Mouse (Mus musculus): ENCODE data around the gene Rtf1. TPM values are rescaled to one million over a fixed set of nuclear protein-coding genes. Genes with fewer than 3 reads are reported as not detected.
"Not testable (repeated sequence)": the region's sequence is repeated elsewhere in the genome, so short reads cannot be mapped to it uniquely, and the experiment has no call there.

The Rtf1 gene
- polyA plus RNA-seq, 1 experiment from 2014 or later: 81.4 TPM

GRCm38 (mm10) chr2:119694826-119695225 is 20.0 kb downstream of the Rtf1 start:
- Histone ChIP-seq H3K36me3 (ENCODE audit: poor library complexity, severe bottlenecking) (peaks cover 16% of the 10 kb centered on the region; the same call in 1 of the 2 replicates), H3K4me2 (no peak overlapping the region), H3K27ac (no peak overlapping the region), H3K4me3 (no peak overlapping the region), H3K9me3 (replicated peaks) (no peaks in the 10 kb centered on the region), H3K27me3 (no peaks in the 10 kb centered on the region), H3K4me1 (no peaks in the 10 kb centered on the region), H3K9ac (no peak overlapping the region)
- no peak for ATAC-seq
- 90% methylated on average over 2 of the region's 2 CpGs for WGBS

DNA sequence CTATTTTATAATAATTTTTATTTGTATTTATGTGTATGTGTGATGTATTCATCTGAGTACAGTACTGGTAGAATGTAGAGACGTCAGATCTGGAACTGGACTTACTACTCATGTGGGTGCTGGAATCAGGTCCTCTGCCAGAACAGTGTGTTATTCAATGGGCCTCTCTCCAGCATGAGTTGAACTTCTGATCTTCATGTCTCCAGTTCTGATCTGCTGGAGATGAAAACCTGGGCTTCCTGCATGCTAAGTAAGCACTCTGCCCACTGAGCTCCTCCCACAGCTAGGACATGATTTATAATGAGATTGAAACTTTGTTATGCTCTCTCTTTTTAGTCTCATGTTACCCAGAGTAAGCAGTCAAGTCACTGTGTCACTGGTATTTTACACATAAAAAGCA is 21.2 kb downstream of the Rtf1 start:
- no peak for ATAC-seq
- Histone ChIP-seq H3K36me3 (ENCODE audit: poor library complexity, severe bottlenecking) (peaks cover 22% of the 10 kb centered on the region), H3K9me3 (replicated peaks) (no peaks in the 10 kb centered on the region), H3K27me3 (no peaks in the 10 kb centered on the region), H3K4me2 (no peak overlapping the region), H3K4me3 (no peak overlapping the region), H3K9ac (no peak overlapping the region), H3K27ac (no peak overlapping the region), H3K4me1 (no peaks in the 10 kb centered on the region)
- WGBS: 85% methylated on average over 1 of the region's 1 CpGs

DNA sequence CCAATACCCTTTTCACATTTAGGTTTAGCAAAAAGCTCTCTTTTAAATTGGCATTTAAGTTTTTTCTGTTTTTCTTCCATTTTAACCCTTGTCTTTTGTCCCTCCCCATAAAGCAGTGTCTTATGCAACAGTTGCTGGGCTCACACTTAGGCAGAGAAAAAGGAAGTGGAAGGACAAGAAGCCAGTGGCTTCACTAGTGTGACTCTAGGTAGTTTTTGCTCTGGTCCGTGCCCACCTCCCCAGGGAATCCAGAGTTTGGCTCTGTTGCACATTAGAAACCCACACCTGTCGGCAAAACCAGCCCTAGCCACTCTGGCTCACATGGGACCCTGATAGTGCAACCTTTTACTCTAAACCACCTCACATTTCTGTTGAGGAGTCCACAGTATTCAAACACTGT is 23.6 kb downstream of the Rtf1 start:
- no peak overlapping the region for H3K27ac ChIP-seq
- H3K9me3 ChIP-seq (replicated peaks): no peaks in the 10 kb centered on the region
- no peak overlapping the region for H3K4me2 ChIP-seq
- 98% methylated on average over 2 of the region's 2 CpGs for WGBS
- ATAC-seq: no peak
- H3K27me3 ChIP-seq: no peaks in the 10 kb centered on the region
- H3K4me1 ChIP-seq: no peaks in the 10 kb centered on the region
- H3K4me3 ChIP-seq: no peak overlapping the region
- H3K9ac ChIP-seq: no peak overlapping the region
- H3K36me3 ChIP-seq (ENCODE audit: poor library complexity, severe bottlenecking): peaks cover 29% of the 10 kb centered on the region

GRCm38 (mm10) chr2:119699962-119700361 is 25.1 kb downstream of the Rtf1 start:
- H3K27ac ChIP-seq: no peak overlapping the region
- WGBS: 97% methylated on average over 3 of the region's 3 CpGs

GRCm38 (mm10) chr2:119703171-119703570 is 28.3 kb downstream of the Rtf1 start:
- 97% methylated on average over 2 of the region's 2 CpGs for WGBS
- no peak overlapping the region for H3K4me3 ChIP-seq

More at GRCm38 (mm10) chr2:119699962-119700361, 25.1 kb downstream of the Rtf1 start:
- Histone ChIP-seq H3K9ac (no peak overlapping the region), H3K36me3 (ENCODE audit: poor library complexity, severe bottlenecking) (peaks cover 33% of the 10 kb centered on the region), H3K4me3 (no peak overlapping the region), H3K27me3 (no peaks in the 10 kb centered on the region), H3K4me1 (no peaks in the 10 kb centered on the region), H3K4me2 (no peak overlapping the region), H3K9me3 (replicated peaks) (no peaks in the 10 kb centered on the region)
- ATAC-seq: no peak

DNA sequence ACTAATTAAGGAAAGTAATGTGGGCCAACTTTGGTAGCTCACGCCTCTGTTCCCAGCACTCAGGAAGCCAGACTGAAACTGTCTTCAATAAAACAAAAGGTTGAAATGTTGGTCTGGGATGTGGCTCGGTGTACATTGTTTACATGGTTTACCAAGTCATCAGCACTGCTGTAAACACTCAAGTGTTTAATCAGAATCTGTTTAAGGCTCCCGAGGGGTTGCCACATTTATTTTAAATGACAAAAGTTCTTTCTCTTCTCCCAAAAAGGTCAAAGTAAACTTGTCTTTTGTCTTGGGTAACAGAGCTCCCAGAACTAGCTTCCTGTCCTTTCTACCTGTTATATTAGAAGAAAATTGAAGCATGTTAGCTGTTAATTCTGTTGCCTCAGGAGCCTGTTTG is 32.8 kb downstream of the Rtf1 start:
- H3K36me3 ChIP-seq (ENCODE audit: poor library complexity, severe bottlenecking): peaks cover 76% of the 10 kb centered on the region
- no peak overlapping the region for H3K27ac ChIP-seq
- H3K4me3 ChIP-seq: no peak overlapping the region
- H3K27me3 ChIP-seq: no peaks in the 10 kb centered on the region
- no peak overlapping the region for H3K4me2 ChIP-seq
- H3K4me1 ChIP-seq: no peaks in the 10 kb centered on the region
- no peaks in the 10 kb centered on the region for H3K9me3 ChIP-seq (replicated peaks)
- no peak for ATAC-seq
- WGBS: 92% methylated on average over 3 of the region's 3 CpGs
- no peak overlapping the region for H3K9ac ChIP-seq

More at GRCm38 (mm10) chr2:119703171-119703570, 28.3 kb downstream of the Rtf1 start:
- H3K4me2 ChIP-seq: no peak overlapping the region
- H3K27me3 ChIP-seq: no peaks in the 10 kb centered on the region
- H3K36me3 ChIP-seq (ENCODE audit: poor library complexity, severe bottlenecking): peaks cover 59% of the 10 kb centered on the region
- no peaks in the 10 kb centered on the region for H3K9me3 ChIP-seq (replicated peaks)
- H3K4me1 ChIP-seq: no peaks in the 10 kb centered on the region
- H3K27ac ChIP-seq: no peak overlapping the region
- ATAC-seq: no peak
- H3K9ac ChIP-seq: no peak overlapping the region

DNA sequence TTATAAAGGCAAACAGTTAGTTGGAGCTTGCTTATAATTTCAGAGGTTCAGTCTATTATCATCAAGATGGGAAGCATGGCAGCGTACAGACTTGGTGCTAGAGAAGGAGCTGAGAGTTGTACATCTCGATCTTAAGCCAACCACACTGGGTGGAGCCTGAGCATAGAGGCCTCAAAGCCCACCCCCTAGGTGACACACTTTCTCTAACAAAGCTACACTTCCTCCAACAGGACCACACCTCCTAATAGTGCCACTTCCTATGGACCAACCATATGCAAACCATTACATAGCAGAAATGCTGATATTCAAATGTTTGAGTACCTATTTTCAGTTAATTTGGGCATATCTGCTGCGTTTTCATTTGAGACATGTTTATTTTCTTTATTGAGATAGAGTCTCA is 35.1 kb downstream of the Rtf1 start:
- Histone ChIP-seq H3K27me3 (no peaks in the 10 kb centered on the region), H3K36me3 (ENCODE audit: poor library complexity, severe bottlenecking) (peaks cover 75% of the 10 kb centered on the region), H3K4me3 (no peak overlapping the region), H3K9me3 (replicated peaks) (no peaks in the 10 kb centered on the region), H3K27ac (no peak overlapping the region), H3K9ac (no peak overlapping the region), H3K4me2 (no peak overlapping the region), H3K4me1 (no peaks in the 10 kb centered on the region)
- WGBS: 87% methylated on average over 3 of the region's 3 CpGs
- no peak for ATAC-seq

GRCm38 (mm10) chr2:119715868-119716267 is 41.0 kb downstream of the Rtf1 start:
- not testable (repeated sequence) for H3K27me3 ChIP-seq; H3K27ac ChIP-seq; H3K9me3 ChIP-seq (replicated peaks); ATAC-seq; H3K4me2 ChIP-seq; H3K4me1 ChIP-seq; H3K9ac ChIP-seq; H3K4me3 ChIP-seq
- peaks cover 84% of the 10 kb centered on the region for H3K36me3 ChIP-seq (ENCODE audit: poor library complexity, severe bottlenecking)
- WGBS: 95% methylated on average over 2 of the region's 2 CpGs

- 97% methylated on average over 8 of the region's 8 CpGs for WGBS
- no peak for ATAC-seq
Measured at GRCm38 (mm10) chr2:119721070-119721469, 46.2 kb downstream of the Rtf1 start.

GRCm38 (mm10) chr2:119727762-119728416 is 53.0 kb downstream of the Rtf1 start:
- no peaks in the 10 kb centered on the region for H3K9me3 ChIP-seq (replicated peaks)
- peaks cover 96% of the 10 kb centered on the region for H3K36me3 ChIP-seq (ENCODE audit: poor library complexity, severe bottlenecking)
- no peak overlapping the region for H3K4me3 ChIP-seq
- WGBS: 93% methylated on average over 3 of the region's 3 CpGs
- H3K4me2 ChIP-seq: no peak overlapping the region
- H3K9ac ChIP-seq: no peak overlapping the region
- H3K27me3 ChIP-seq: no peaks in the 10 kb centered on the region
- no peaks in the 10 kb centered on the region for H3K4me1 ChIP-seq
- no peak overlapping the region for H3K27ac ChIP-seq
- no peak for ATAC-seq

More at GRCm38 (mm10) chr2:119721070-119721469, 46.2 kb downstream of the Rtf1 start:
- H3K36me3 ChIP-seq (ENCODE audit: poor library complexity, severe bottlenecking): peaks cover 92% of the 10 kb centered on the region
- H3K4me1 ChIP-seq: no peaks in the 10 kb centered on the region
- H3K9ac ChIP-seq: no peak overlapping the region
- no peaks in the 10 kb centered on the region for H3K9me3 ChIP-seq (replicated peaks)
- no peak overlapping the region for H3K27ac ChIP-seq
- H3K4me2 ChIP-seq: no peak overlapping the region
- no peaks in the 10 kb centered on the region for H3K27me3 ChIP-seq
- no peak overlapping the region for H3K4me3 ChIP-seq

DNA sequence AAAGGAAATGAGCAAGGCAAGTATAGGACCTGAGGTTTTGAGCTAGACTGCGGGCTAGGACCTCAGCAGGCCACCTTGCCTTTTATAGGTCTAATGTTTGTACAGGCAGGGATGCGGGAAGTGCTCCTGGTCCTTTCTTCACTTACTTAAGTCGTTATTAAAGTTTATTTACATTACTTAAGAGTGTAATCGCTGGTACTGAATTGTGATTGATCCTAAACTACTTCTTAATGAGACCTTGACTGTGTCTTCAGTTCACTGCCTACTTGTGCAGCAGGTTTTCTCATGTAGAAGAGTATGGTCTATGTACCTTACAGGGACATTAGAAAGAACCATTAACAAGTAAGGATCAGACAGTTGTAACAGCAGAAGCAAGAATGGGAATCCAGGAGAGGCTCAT is 55.9 kb downstream of the Rtf1 start:
- ATAC-seq: no peak
- 91% methylated on average over 4 of the region's 4 CpGs for WGBS
- no peaks in the 10 kb centered on the region for H3K27me3 ChIP-seq
- no peak overlapping the region for H3K27ac ChIP-seq
- no peak overlapping the region for H3K4me2 ChIP-seq
- peaks cover 98% of the 10 kb centered on the region for H3K36me3 ChIP-seq (ENCODE audit: poor library complexity, severe bottlenecking)
- H3K9ac ChIP-seq: no peak overlapping the region
- H3K9me3 ChIP-seq (replicated peaks): no peaks in the 10 kb centered on the region
- H3K4me3 ChIP-seq: no peak overlapping the region
- no peaks in the 10 kb centered on the region for H3K4me1 ChIP-seq

DNA sequence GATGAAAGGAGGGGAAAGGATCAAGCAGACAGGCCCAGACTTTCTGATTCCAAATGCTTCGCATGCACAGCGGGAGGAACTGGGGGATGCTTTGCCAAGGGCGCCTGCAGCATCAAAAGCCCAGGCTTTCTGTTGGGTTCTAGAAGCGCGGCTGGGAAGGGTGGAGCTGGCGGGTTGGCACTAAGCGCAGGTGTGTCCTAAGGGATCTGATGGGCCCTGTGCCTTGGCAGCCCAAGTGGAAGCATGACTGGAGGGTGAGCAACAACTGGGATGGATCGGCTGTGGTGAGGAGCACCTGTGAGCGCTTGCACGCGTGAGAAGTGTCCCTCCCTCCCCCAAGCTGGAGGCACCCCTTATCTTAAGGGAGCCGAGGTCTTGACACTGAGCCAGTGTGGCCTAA is 62.3 kb downstream of the Rtf1 start:
- Histone ChIP-seq H3K4me1 (peaks cover 13% of the 10 kb centered on the region), H3K4me3 (no peak overlapping the region), H3K4me2 (no peak overlapping the region), H3K9ac (no peak overlapping the region), H3K27me3 (peaks cover 13% of the 10 kb centered on the region; the same call in 1 of the 2 replicates), H3K9me3 (replicated peaks) (no peaks in the 10 kb centered on the region), H3K36me3 (ENCODE audit: poor library complexity, severe bottlenecking) (peaks cover 39% of the 10 kb centered on the region), H3K27ac (no peak overlapping the region)
- ATAC-seq: no peak
- WGBS: 32% methylated on average over 12 of the region's 12 CpGs

DNA sequence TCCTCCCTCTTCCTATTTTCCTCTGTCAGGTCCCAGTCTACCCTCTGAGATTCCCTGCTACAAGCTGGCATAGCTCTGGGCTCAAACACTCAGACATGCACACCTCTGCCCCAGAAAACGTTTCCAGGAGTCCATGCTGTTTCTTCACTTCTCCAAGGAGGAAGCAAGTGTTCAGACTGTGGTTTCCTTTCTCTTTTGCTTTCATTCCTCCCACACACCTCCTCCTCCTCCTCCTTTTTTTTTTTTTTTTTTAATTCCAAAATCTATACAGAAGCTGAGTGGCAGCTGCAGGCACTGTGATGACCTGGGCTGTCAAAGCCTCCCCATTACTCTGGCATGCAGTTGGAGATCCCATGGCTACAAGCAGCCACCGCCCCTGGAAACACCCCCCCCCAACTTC is 65.7 kb downstream of the Rtf1 start:
- H3K9me3 ChIP-seq (replicated peaks): no peaks in the 10 kb centered on the region
- no peak overlapping the region for H3K27ac ChIP-seq
- WGBS: 11% methylated on average over 2 of the region's 2 CpGs
- no peak for ATAC-seq
- no peak overlapping the region for H3K4me2 ChIP-seq
- peaks cover 6% of the 10 kb centered on the region; the same call in 1 of the 2 replicates for H3K36me3 ChIP-seq (ENCODE audit: poor library complexity, severe bottlenecking)
- H3K9ac ChIP-seq: no peak overlapping the region
- peaks cover 46% of the 10 kb centered on the region for H3K27me3 ChIP-seq
- H3K4me1 ChIP-seq: peaks cover 41% of the 10 kb centered on the region
- no peak overlapping the region for H3K4me3 ChIP-seq

Data from forebrain, embryonic 13.5 days (tissue).